Mouse (Mus musculus) mature B cell (primary cell): ENCODE measurements at regions not wholly inside any gene's neighbourhood (a gene's known extent, or its start where the extent isn't known, plus 50 kb on each side); places are given as distances from the start of the nearest gene placed in this dataset.

Experiments used
- in situ Hi-C: fragments of 300-500 bp; cut with MboI; formaldehyde crosslinking; loops from 2 replicates; pipeline ENCODE4 v1.14.3; 2019

- in situ Hi-C loops: no loop called here
Observed at GRCm38 (mm10) chr2:34042336-34042735, 154.6 kb upstream of the Mvb12b start.

- in situ Hi-C loops: no loop called here
Observed at GRCm38 (mm10) chr2:34038982-34039381, 151.2 kb upstream of the Mvb12b start.

- in situ Hi-C loops: no loop called here
Observed at GRCm38 (mm10) chr2:34033212-34033611, 145.5 kb upstream of the Mvb12b start.

GRCm38 (mm10) chr2:34031421-34031820 lies 143.7 kb upstream of the Mvb12b start:
- in situ Hi-C loops: no loop called here

- in situ Hi-C loops: no loop called here
Observed at GRCm38 (mm10) chr2:34031001-34031412, 143.3 kb upstream of the Mvb12b start.

GRCm38 (mm10) chr2:34027445-34027844 lies 139.7 kb upstream of the Mvb12b start:
- in situ Hi-C loops: no loop called here

GRCm38 (mm10) chr2:34026566-34027360 lies 139.0 kb upstream of the Mvb12b start:
- in situ Hi-C loops: no loop called here

GRCm38 (mm10) chr2:34025715-34026360 lies 138.1 kb upstream of the Mvb12b start:
- in situ Hi-C loops: no loop called here

GRCm38 (mm10) chr2:34017142-34017453 lies 129.4 kb upstream of the Mvb12b start:
- in situ Hi-C loops: no loop called here

GRCm38 (mm10) chr2:34016350-34017141 lies 128.8 kb upstream of the Mvb12b start:
- in situ Hi-C loops: no loop called here

GRCm38 (mm10) chr2:34015640-34015995 lies 127.9 kb upstream of the Mvb12b start:
- in situ Hi-C loops: no loop called here

GRCm38 (mm10) chr2:34014868-34015639 lies 127.3 kb upstream of the Mvb12b start:
- in situ Hi-C loops: no loop called here

- in situ Hi-C loops: no loop called here
Observed at GRCm38 (mm10) chr2:34010166-34010565, 122.4 kb upstream of the Mvb12b start.

GRCm38 (mm10) chr2:34007916-34008315 lies 120.2 kb upstream of the Mvb12b start:
- in situ Hi-C loops: no loop called here

- in situ Hi-C loops: no loop called here
Observed at GRCm38 (mm10) chr2:33997106-33997505, 109.4 kb upstream of the Mvb12b start.

- in situ Hi-C loops: no loop called here
Observed at GRCm38 (mm10) chr2:33996331-33996730, 108.6 kb upstream of the Mvb12b start.

GRCm38 (mm10) chr2:33991299-33991698 lies 103.6 kb upstream of the Mvb12b start:
- in situ Hi-C loops: no loop called here

- in situ Hi-C loops: no loop called here
Observed at GRCm38 (mm10) chr2:33990711-33991110, 103.0 kb upstream of the Mvb12b start.

- in situ Hi-C loops: no loop called here
Observed at GRCm38 (mm10) chr2:33989555-33990370, 102.0 kb upstream of the Mvb12b start.

GRCm38 (mm10) chr2:33986420-33986819 lies 98.7 kb upstream of the Mvb12b start:
- in situ Hi-C loops: no loop called here

- in situ Hi-C loops: no loop called here
Observed at GRCm38 (mm10) chr2:33985316-33985715, 97.6 kb upstream of the Mvb12b start.
